Mouse (Mus musculus): ENCODE measurements around the gene Suds3.
A peak's percentile ranks its signal among the peaks of the same experiment; 100 is the strongest.

Suds3 gene

DNA sequence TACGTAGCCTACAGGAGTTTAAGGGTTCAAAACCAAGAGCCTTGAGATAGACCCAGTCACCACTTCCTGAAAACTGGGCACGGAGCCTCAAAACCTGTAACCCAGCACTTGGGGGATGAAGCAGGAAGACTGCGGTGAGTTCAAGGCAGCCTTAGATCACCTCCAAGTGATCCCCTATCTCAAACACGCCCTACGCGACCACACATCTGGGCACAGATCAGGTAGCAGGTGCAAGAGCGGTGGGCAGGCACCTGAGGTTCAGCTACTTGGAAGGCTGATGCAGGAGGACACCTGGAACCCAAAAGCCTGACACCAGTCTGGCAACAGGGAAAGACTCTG, 4.2 kb downstream of the Suds3 start:
- DNase-seq (ENCODE audit: low spot score): no peak

DNA sequence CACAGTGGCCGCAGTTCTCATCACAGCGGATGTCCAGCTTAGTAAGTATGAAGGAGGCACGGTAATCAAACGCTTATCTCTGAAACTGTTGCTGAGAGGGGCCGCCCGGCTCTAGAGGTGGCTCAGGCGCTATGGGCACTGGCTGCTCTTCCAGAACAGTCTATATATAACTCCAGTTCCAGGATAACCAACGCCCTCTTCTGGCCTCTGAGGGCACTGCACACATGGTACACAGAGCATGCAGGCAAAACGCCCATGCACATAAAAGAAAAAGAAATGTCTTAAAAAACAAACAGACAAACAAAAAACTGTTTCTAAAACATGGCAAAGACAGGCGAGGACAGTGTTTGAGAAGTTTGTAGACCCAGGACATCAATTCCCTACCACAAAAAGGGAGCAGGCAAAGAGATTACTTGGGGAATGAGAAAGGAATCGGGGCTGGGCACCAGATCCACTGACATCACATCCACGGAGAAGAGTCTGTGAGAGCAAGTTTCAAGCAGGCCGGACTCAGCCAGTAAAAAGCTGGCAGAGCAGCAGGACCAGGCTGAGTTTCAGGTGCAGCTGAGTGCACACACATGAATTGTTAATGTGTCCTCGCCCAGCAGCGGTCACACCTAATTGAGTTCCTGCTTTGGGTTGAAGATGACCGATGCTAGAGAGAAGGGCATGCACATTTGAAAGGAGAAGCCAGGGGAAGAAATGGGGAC, 4.7 kb downstream of the Suds3 start:
- no peak for DNase-seq (ENCODE audit: low spot score)

DNA sequence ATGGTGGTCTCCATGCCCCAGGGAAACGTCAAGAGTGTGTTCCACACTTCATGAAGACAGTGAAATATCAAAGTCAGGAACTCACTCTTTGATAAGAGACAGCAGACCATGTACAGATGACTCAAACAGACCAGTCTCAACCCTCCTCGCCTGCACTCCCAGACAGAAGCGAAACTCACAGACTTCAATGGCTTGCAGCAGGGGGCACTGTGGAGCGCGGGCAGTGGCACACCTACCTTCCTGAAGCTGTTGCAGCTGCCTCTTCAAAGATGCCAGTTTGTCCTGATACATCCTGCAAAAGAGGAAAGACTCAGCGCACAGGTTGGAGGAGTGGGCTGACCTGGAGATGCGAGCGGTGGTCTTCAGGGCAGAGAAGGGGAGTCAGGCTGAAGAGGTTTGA, 6.4 kb downstream of the Suds3 start:
- DNase-seq (ENCODE audit: low spot score): no peak

DNA sequence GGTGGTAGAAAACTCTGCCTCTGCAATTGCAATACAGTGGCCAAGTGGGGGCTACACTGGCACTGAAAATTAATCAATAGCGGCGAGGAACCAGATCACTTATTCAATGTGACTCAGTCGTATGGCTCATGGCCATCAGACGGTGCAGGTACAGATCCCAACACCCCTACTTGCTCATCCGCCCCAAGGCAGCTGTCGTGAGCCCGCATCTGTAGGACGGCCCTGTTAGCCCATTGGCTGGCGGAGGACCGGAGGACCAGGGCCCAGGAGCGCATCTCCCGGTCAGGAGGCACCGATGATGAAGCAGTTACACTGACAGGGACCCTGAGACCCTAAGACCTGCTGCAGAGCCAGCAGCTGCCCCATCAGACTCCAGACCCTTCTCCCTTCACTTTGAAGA, 7.2 kb downstream of the Suds3 start:
- DNase-seq (ENCODE audit: low spot score): no peak

DNA sequence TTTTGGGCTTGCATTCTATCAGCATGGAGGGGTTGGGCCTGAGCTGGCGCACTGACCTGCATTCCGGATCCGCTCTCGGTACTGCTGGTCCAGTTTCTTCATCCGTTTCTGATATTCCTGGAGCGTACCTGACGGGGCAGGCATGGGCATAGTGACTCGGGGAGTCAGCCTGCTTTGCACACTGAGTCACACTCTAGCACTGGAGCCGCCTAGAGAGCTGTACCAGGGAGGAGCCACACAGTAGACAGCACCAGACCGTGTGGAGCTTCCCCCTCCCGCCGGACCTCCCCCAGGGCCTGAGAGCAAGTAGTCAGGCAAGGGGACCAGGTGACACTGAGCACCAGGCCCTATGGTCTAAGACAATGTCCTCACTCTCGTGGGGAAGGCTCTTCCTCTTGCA, 7.6 kb downstream of the Suds3 start:
- DNase-seq (ENCODE audit: low spot score): no peak

DNA sequence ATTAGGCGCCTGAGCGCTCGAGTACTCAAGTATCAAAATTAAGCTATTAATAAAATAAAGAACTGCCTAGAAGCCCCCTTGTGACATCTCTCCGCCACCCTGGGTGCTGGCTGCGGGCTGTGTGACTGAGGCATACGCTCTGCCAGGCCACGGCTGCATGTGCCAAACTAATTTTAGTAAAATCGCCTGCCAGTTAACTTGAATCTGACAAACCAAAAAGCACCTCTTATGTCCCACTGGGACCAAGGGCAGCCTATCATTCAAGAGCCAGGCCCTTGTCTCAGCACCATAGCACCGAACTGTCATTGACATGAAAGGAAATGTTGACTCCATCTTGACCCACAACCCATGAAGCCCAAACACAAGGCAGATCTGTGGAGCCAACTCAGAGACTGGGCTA, 10.2 kb downstream of the Suds3 start:
- no peak for DNase-seq (ENCODE audit: low spot score)

DNA sequence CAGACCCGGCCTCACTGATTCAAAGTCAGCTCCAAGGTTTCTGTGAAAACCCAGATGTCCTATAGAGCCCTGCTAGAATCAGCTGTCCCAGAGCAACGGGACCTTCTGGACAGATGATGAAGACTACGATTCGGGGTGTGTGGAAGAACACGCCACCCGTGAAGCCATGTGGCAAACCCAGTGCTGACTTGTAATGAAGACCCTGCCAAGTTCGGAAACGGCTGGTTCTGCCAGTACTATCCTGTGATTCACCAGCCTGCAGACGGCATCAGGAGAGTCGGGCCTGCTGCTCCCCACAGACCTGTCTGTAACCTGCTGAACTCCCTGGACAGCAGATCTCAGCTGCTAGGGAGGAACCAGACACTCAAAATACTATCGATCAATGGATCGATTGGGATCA, 11.6 kb downstream of the Suds3 start:
- DNase-seq (ENCODE audit: low spot score): no peak

DNA sequence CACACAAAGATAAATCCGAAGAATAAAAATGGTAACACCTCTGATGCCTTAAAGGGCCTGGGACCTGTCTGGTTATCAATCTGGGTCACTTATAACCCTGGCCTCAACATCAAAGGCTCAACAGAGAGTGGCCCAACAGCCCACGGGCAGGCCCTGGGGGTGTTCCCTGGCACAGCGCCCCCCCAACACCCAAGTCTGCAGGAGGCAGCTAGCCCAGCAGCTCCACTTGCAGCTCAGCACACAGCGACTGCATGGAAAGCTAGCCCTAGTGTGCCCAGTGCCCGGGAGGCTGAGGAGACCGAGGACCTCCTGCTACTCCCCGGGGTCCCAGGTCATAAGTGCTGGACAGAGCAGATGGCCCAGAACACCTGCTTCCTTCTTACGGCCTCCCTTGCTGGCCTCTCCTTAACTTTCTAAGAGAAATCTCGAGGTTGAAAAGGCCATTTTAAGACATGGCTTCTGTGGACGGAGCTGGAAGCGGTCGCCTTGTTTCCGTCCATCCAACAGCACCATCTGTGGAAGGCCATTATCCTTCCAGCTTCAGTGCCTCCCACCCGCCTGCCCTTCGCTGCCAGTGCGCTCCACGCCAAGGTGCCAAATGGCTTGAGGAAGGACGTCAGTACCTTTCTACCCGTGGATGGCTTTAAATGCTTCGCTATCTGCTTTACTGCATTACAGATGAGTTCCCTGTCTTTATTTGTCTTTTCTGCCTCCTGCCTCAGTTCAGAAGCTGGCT, 12.6 kb downstream of the Suds3 start:
- no peak for DNase-seq (ENCODE audit: low spot score)

DNA sequence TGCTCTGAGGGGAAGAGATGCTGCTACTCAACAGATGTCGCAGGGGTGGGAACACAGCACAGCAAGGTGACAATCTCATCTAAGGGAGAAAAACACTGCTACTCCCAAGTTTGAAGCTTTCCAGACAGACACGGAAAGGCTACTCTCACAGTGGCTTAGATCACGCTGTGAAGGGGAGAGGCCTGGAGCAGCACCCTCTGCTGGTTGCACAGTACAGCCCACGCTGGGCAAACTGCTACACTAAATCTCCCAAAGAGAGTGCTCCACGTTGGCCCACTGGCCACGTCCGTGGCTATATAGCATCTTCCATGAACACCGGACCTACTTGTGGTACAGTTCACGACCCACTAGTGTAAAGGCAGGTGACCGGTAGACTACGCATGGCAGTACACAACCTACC, 16.2 kb downstream of the Suds3 start:
- DNase-seq (ENCODE audit: low spot score): no peak

DNA sequence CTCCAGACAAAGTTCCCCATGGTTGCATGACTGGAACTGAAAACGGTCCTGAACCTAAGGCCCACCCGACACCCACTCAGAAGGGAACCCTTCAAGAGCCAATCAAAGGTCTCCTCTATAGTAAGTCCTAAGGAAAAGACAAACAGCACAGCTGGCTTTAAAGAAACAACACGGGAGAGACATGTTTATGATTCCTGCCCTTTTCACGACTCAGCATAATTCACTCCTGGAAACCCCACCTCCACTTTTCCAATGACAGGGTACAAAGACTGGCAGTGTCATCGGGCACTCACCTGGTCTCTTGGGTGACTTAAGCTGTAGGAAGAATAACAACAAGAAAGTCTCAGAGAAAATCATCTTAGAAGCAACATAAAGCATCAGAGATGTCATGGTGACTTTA, 16.9 kb downstream of the Suds3 start:
- no peak for DNase-seq (ENCODE audit: low spot score)

DNA sequence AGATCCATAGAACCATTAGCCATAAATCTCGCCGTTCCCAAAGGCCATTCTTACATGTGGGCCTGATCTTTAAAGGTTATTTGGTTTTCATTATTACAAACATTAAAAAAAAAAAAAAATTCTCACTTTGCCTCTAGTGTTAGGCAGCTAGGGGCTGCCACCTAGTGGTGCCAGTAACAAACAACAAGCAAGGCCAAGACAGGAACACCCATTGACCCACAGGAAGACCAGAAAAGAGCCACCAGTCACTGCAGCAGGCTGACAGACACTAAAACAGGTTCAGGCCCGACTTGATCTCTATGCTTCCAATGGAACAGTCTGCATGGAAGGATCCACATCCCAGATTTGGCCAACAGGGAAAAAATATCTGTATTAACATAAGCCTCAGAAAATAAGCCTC, 19.2 kb downstream of the Suds3 start:
- peak; percentile 29 for DNase-seq (ENCODE audit: low spot score)

DNA sequence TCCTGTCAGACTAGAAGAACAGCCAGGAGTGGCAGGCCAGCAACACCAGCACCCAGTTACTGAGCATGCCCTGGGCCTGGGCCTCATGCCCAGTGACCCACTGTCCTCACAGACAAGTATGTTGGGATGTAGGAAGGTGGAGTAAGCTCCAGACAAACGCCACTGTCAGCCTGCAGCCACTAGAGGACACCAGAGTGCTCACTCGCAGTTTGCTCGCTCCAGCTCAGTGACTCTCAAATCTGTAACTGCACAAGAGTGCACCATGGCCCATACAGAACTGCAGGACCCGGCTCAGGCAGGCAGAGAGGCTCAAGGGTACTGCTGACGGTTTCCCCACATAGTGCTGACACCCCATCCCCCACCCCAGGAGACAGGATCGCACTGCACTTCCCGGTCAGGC, 21.5 kb downstream of the Suds3 start:
- DNase-seq (ENCODE audit: low spot score): no peak

DNA sequence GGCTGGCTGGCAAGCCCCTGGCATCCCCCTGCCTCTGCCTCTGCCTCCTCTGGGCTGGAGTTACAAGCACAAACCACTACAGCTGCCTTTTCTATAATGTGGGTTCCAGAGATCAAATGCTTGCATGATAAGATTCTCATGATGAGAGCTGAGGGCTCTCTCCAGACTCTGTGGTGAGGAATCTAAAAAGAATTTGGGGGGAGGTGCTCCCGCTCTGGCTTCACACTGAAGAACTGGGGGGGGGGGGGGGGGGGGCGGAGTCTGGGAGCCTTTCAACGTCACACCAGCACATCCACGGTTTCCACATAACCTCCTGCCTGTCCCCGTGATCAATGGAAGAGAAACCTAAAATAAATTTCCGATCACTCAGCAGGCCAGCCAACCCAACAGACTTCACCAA, 26.1 kb downstream of the Suds3 start:
- no peak for DNase-seq (ENCODE audit: low spot score)

DNA sequence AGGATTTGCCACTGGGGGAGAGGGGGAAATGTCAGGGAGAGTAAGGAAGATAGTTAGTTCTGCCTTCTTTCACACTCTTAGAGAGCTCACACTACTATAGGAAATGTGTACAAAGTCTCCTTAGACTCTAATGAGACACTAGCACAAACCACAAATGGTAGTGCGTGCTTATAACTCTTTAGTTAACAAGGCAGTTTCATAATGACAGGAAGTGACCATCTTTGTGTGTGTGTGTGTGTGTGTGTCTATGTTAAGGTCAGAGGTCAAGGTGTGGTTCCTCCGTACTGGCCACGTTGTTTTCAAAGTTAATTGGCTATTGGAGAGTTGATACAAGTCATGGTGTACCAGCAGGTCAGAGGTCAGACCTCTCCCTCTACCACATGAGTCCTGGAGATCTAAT, 26.8 kb downstream of the Suds3 start:
- DNase-seq (ENCODE audit: low spot score): no peak

DNA sequence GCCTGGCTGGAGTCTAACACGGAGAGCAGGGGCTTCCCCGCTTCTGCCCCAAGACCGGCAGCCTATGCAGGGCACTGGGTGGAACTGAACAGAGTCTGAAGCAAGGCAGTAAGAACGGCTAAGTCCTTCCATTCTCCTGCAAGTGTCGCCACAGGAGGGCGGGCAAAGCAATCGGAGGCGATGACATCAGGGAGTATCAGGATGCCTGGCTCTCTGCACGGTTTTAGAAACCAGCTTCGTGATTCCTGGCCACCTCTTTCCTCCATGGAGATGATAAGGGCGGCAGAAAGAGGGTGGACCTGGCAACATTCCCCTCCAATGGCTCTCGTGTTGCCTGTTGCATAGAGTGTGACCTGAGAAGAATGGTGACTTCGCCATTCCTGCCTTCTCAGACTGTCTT, 28.2 kb downstream of the Suds3 start:
- no peak for DNase-seq (ENCODE audit: low spot score)

DNA sequence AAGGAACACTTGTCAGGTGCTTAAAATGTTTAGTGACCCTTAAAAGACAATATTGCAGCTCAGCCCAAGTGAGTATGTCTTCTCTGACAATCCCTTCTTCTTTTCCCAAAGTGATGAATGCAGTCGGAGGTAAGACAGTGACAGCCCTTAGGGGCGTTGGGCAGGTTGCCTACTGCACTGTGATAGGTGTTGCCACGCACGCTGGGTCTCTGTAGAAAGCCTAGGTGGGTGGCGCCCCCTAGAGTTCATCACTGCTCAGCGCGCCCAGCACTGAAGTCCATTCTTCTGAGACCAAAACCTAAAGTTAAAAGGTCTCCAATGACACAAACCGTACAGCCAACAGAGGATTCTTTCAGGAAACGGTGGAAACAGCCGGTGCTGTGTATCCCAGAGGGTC, 46.4 kb downstream of the Suds3 start:
- DNase-seq (ENCODE audit: low spot score): peak; percentile 24

DNA sequence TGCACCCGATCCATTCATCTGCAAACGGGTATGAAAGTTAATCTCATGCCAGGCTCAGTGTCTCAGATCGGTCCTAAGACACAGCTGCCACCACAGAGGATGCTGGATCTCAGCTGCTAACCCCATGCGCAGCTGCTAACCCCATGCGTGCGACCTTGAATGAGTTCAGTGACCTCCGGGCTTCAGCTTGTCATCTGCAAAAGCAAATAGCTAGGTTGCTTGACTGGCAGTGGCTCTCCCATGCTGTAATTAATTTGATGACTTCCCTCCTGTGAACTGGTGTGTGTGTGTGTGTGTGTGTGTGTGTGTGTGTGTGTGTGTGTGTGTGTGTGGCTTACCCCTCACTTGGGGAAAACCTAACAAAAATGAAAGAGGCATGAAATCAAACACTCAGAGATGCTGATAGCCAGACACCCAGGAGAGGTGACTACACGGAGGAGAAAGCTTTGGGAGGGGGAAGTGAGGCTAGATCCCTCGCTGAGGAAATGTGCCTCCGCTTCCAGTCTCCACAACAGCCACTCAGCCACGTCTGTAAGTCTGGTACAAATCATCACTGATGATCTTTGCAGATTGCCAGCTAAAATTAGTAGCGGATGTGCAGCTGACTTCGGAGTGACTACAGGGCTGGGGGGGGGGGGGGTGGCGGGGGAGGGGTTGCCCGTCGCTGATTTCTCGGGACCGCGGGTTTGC, 47.0 kb downstream of the Suds3 start:
- no peak for DNase-seq (ENCODE audit: low spot score)

DNA sequence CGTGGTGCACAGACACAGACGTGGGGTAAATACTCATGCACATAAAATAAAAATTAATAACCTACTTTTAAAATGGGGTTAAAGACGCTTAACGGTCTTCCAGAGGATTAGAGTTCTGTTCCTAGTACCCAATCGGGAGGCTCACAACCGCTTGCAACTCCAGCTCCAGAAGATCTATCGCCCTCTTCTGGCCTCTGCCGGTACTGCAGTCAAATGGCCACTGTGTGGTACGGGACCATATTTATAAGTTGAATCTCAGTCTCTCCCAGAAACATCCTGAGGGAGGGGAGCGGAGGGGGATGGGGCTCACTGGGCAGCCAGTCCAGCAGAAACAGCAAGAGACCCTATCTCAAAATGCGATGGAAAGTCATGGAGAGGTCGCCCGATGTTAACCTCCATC, 47.7 kb downstream of the Suds3 start:
- no peak for DNase-seq (ENCODE audit: low spot score)

DNA sequence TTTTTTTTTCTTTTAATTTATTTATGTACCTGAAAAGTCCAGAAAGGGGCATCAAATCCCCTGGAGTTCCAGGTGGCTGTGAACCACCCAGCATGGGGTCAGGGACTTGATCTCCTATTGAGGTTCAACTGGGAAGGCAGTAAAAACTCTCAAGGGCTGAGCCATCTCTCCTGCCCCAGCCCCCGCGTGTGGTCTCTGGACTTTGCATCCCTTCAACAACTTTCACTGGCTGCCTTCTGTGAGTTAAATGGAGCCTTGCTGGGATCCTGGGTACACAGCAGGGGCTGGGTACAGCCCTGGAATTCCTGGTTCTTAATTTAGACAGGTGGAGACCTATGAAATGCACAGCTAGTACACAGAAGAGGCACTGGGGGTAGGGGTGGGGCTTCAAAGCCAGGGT, 54.7 kb downstream of the Suds3 start:
- DNase-seq (ENCODE audit: low spot score): no peak

DNA sequence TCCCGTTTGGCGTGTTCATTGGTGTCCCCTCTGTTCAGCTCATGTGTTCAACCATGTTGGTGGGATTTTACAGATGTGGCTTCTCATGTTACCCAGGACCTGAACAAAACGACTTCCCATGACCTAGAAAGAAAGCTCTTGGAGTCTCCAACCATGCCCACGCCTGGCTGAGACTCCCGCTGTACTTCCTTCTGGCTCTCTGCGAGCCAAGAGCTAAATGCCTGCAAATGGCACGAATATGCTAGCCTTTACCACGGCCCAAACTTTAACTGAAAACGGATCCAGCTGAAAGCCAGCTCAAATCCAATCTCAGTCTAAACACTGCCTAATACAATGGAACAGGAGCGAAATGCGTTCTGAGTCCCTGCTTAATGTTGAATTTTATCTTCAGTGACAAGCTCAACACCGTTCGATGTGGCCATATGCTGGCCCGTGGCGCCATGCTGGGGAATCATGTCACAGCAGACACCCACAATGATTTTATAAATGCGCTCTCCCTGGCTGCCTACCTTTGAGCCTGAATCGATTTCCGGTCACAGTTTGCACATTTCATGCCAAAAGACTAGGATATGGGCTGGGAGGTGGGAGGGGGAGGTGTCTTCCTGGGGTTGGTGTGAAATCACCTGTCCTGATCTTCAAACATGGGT, 55.3 kb downstream of the Suds3 start:
- DNase-seq (ENCODE audit: low spot score): no peak

DNA sequence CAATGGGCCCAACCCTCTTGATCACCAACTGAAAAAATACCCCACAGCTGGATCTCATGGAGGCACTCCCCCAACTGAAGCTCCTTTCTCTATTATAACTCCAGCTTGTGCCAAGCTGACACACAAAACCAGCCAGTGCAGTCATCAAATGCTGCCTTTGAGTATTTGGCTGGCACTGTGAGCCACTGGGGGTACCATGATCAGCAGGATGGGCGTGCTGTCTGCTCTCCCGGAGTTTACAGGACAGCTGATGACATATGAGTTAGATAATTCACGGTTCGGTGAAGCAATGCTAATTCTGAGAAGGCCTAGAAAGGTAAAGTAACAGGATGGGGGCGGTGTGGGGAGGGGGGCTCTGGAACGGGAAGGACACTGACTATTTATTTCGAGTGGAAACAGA, 66.0 kb downstream of the Suds3 start:
- DNase-seq (ENCODE audit: low spot score): no peak

DNA sequence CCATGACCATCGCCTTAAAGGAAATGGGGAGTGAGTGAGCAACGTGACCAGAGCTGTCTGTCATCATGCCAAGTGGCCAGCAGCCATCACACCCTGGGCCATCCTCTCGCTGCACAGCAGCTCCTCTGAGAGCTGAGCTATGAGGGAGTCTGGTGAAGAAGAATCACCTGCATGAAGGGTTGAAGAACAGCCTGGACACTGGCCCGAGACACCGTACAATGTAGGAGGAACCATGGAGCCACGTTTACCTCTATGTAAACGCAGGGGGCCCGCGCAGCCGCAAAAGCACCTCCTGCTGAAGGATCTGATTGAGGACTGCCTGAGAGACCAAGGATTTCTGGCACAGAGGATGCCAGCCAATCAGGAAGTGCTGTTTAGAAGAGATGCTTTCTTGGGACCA, 70.8 kb downstream of the Suds3 start:
- no peak for DNase-seq (ENCODE audit: low spot score)

DNA sequence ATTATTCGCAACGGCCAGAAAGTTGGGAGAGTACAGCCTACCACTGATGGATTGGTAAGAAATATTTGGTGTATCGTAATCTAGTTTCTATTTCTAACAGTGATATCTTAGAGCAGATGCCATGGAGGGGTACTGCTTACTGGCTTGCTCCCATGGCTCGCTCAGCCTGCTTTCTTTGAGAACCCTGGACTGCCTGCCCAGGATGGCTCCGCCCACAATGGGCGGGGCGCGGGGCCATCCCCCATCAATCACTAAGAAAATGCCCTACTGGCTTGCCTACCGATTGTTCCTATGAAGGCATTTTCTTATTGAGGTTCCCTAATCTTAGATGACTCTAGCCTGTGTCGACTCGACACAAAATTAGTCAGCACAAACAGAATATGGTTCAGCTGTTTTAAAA, 73.3 kb downstream of the Suds3 start:
- no peak for DNase-seq (ENCODE audit: low spot score)

Measured in left cerebral cortex, adult 11 months (tissue).